Mouse (Mus musculus) midbrain, embryonic 11.5 days (tissue): ENCODE measurements around the gene Foxred2. TPM values are rescaled to one million over a fixed set of nuclear protein-coding genes. Genes with fewer than 3 reads are reported as not detected.

ENCODE experiments used
- ATAC-seq: fragments of 200-750 bp; cut with Nextera tagmentation; 2 replicates; pipeline ENCODE4 v1.8.0; 2017; ENCODE audit warnings: moderate TSS enrichment, moderate library complexity; ENCODE audit not compliant: low FRiP score
- DNase-seq: peaks from one replicate; pipeline ENCODE4 v3.0.0; 2015; ENCODE audit warnings: low spot score; ENCODE audit errors: missing footprints
- H3K27ac ChIP-seq: fragments of 300-500 bp; sonication (generic); 2 replicates; pipeline ENCODE4 v1.5.1; 2014; ENCODE audit warnings: low read depth, low read length
- H3K27me3 ChIP-seq: fragments of 300-500 bp; sonication (generic); 2 replicates; pipeline ENCODE4 v1.6.1; 2014; ENCODE audit warnings: mild to moderate bottlenecking, low read length, moderate library complexity, mixed read lengths; ENCODE audit not compliant: control insufficient read depth, insufficient read depth
- H3K36me3 ChIP-seq: fragments of 300-500 bp; sonication (generic); 2 replicates; pipeline ENCODE4 v1.6.1; 2014; ENCODE audit warnings: mild to moderate bottlenecking, low read length, moderate library complexity, mixed read lengths; ENCODE audit not compliant: control insufficient read depth, insufficient read depth
- H3K4me1 ChIP-seq: fragments of 300-500 bp; sonication (generic); 2 replicates; pipeline ENCODE4 v1.6.1; 2014; ENCODE audit warnings: low read length; ENCODE audit not compliant: control insufficient read depth, insufficient read depth
- H3K4me2 ChIP-seq: fragments of 300-500 bp; sonication (generic); 2 replicates; pipeline ENCODE4 v1.6.1; 2014; ENCODE audit warnings: mild to moderate bottlenecking, moderate library complexity
- H3K4me3 ChIP-seq: fragments of 300-500 bp; sonication (generic); 2 replicates; pipeline ENCODE4 v1.5.1; 2014; ENCODE audit warnings: low read depth, low read length
- H3K9ac ChIP-seq: fragments of 300-500 bp; sonication (generic); 2 replicates; pipeline ENCODE4 v1.6.1; 2014; ENCODE audit warnings: low read length
- H3K9me3 ChIP-seq: fragments of 300-500 bp; sonication (generic); 2 replicates; pipeline ENCODE4 v1.6.1; 2016; ENCODE audit warnings: low read length; ENCODE audit not compliant: control insufficient read depth
- WGBS: fragments of 180-500 bp; shearing (Covaris S2); extraction: QIAGEN DNeasy Blood & Tissue Kit; methylation state at CpG from one replicate; pipeline ENCODE4 v1.1.7; 2014; 5-methylcytosine and 5-hydroxymethylcytosine counted together
- polyA plus RNA-seq: library from polyadenylated mRNA; unstranded; fragments of >200 nt; fragmentation: Nextera tagmentation; extraction: Ambion mirVana; gene quantifications from 2 replicates; pipeline ENCODE4 v1.2.1, GENCODE M21; 2014

Foxred2 gene
- polyA plus RNA-seq, 1 experiment from 2014 or later, result 6.1 TPM

DNA sequence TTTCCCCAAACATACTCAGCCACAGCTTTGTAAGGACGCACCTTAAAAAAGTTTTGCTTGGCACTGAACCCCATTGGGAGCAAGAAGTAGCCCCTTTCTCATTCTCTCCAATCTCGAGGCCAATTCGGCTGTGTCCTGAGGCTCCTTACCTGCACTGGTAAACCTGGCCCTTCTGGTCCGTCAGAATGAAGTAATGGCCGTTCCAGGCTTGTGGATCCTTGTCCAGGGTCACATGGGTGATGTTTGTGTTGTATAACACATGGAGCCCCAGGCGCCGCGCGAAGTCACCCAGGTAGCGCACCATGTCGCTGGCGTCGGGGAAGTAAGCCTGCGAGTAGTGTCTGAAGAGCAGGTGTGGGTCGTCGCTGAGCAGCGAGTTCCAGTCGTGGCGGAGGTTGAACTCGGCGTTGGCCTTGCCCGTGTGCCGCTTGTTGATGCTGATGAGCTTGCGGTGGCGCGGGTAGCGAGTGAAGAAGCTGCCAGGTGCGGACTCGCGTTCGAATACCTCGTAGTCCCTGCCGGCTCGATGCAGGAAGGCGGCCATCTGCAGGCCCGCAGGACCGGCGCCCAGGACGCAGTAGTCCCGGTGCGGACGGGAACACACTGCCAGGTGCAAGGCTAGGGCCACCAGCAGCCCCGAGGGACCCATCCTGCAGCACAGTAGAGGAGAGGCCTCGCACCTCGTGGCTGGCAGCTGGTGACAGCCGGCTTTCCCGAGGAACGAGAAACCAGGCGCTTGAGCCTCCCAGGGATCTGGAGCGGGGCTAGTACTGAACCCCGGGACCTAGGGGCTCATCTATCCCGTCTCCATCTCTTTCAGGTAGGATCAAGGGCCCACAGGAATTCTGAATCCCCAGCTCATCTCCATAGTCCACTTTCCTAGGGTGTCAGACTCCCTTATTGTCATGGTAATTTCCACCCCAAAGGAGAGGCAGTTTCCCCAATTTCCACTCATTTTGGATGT is 800 bp downstream of the Foxred2 start:
- H3K27me3 ChIP-seq, result peaks cover 9% of the 10 kb centered on the region
- 11% methylated on average over 52 of the region's 52 CpGs for WGBS
- peak overlapping the region; percentile 62 for H3K9ac ChIP-seq
- no peaks in the 10 kb centered on the region for H3K9me3 ChIP-seq
- DNase-seq, result peak; percentile 84
- peak overlapping the region; percentile 51 for H3K4me3 ChIP-seq
- peak; percentile 56 for ATAC-seq
- H3K4me2 ChIP-seq, result peak overlapping the region; percentile 72
- no peak overlapping the region for H3K27ac ChIP-seq
- peaks cover 16% of the 10 kb centered on the region for H3K4me1 ChIP-seq
- H3K36me3 ChIP-seq, result peaks cover 12% of the 10 kb centered on the region

DNA sequence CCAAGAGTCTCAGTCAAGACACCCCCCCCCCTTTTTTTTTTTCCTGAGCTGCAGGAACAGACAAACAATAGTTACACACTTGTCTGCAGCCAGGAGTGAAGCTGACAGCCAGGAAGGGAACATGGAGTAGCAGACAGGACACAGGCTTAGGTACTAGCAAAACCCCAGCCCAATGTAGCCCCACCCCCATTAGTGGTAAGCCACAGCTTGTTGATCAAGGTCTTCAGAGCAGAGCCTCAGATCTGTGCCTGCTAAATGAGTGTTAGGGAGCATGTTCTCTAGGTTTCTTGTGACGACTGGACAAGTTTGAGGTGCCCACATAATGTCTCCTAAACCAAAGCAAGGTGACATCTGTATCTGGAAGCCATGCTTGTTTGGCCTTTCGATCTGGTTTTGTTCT is 2.2 kb downstream of the Foxred2 start:
- Histone ChIP-seq H3K4me2 (no peak overlapping the region), H3K9me3 (no peaks in the 10 kb centered on the region), H3K9ac (no peak overlapping the region), H3K4me1 (peaks cover 16% of the 10 kb centered on the region), H3K36me3 (peaks cover 7% of the 10 kb centered on the region), H3K27me3 (peaks cover 9% of the 10 kb centered on the region), H3K27ac (no peak overlapping the region), H3K4me3 (no peak overlapping the region)
- no peak for DNase-seq
- 84% methylated on average over 2 of the region's 2 CpGs for WGBS
- no peak for ATAC-seq

DNA sequence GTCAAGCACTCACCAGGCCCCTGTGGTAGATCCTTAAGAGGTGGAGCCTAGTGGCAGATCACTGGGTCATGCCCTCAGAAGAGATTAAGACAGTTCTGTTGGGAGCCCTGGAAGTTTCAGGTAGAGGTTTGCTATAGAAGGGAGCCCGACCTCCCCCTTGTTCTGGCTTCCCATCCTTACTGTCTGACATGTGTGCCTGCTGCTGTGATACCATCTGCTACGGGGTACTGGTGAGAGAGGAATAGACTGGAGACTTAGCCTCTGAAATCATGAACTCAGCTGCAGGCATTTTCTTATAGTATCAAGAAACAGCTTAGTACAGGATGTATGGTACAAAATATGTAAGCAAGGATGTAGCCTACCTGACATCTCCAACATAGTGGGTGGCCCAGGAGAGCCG is 3.6 kb downstream of the Foxred2 start:
- Histone ChIP-seq H3K36me3 (no peaks in the 10 kb centered on the region), H3K4me2 (no peak overlapping the region), H3K27me3 (peaks cover 9% of the 10 kb centered on the region), H3K9me3 (no peaks in the 10 kb centered on the region), H3K27ac (no peak overlapping the region), H3K4me3 (no peak overlapping the region), H3K4me1 (peaks cover 16% of the 10 kb centered on the region), H3K9ac (no peak overlapping the region)
- DNase-seq, result no peak
- no peak for ATAC-seq
- WGBS, result 89% methylated on average over 3 of the region's 3 CpGs

DNA sequence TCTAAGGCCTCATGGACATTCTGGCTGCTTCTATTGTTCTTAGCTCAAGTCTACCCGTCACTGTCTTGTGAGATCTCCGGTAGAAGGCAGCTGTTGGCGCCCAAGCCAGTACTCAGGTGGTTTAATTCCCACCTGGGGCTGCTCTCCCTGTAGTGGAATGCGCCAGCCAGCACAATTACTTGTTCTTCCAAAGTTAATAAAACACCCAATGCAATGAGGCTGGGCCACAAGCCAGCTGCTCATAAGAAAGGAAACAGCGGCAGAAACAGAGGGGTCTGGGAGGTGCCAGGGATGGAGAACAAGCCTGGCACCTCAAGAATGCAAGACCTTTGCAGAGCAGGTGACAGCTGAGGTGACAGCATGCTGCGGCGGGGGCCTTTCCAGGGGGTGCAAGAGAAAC is 7.5 kb downstream of the Foxred2 start:
- ATAC-seq (no peak), DNase-seq (no peak)
- Histone ChIP-seq H3K27me3 (no peaks in the 10 kb centered on the region), H3K9me3 (no peaks in the 10 kb centered on the region), H3K36me3 (0 out of 2 replicates have a peak, but pooled peaks cover 1% of the 10 kb centered on the region), H3K4me2 (no peak overlapping the region), H3K4me1 (no peaks in the 10 kb centered on the region), H3K4me3 (no peak overlapping the region), H3K27ac (no peak overlapping the region), H3K9ac (no peak overlapping the region)
- WGBS, result 90% methylated on average over 7 of the region's 7 CpGs

DNA sequence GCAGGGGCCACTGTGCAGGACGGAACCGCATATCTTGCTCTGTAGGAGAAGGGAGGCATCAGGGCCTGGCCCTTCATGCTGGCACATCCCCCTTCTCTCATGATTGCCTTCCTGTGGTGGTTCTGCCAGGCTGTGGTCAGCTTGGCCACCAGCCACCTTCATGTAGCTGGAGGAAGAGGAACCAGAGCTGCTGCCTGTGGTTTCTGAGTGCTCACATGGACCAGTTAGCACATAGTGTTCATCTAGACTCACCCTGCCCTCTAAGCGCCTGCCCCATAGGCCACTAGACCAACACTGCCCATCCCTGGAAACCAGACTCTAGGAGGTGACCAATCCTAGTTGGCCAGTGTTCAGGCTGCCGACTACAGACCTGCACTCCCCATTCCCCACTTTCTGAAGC is 10.8 kb downstream of the Foxred2 start:
- Histone ChIP-seq H3K36me3 (0 out of 2 replicates have a peak, but pooled peaks cover 2% of the 10 kb centered on the region), H3K4me2 (no peak overlapping the region), H3K27ac (no peak overlapping the region), H3K9me3 (no peaks in the 10 kb centered on the region), H3K27me3 (no peaks in the 10 kb centered on the region), H3K4me3 (no peak overlapping the region), H3K9ac (no peak overlapping the region), H3K4me1 (no peaks in the 10 kb centered on the region)
- no peak for ATAC-seq
- no peak for DNase-seq
- 86% methylated on average over 4 of the region's 4 CpGs for WGBS

DNA sequence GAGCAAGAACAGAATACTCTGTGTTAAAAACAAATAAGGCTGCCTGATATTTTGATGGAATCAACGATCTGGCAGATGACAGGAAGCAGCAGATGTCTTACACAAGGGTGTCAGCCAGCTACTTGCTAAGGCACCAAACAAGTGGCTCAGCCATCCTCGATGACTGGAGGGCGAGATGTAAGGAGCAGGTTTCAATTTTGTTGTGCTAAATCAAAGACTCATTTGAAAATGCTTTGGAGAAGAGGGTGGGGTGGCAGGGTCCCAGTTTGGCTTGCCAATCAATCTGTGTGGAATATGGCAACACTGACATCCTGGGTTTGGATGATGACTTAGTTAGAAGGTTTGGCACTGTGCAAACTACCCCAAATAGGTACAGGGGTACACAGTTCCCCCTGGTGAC is 15.0 kb downstream of the Foxred2 start:
- WGBS, result 81% methylated on average over 3 of the region's 3 CpGs
- no peaks in the 10 kb centered on the region for H3K4me1 ChIP-seq
- ATAC-seq (no peak), DNase-seq (no peak)
- H3K9me3 ChIP-seq, result no peaks in the 10 kb centered on the region
- no peak overlapping the region for H3K9ac ChIP-seq
- H3K27ac ChIP-seq, result no peak overlapping the region
- H3K4me2 ChIP-seq, result no peak overlapping the region
- H3K4me3 ChIP-seq, result no peak overlapping the region
- H3K36me3 ChIP-seq, result 0 out of 2 replicates have a peak, but pooled peaks cover 2% of the 10 kb centered on the region
- H3K27me3 ChIP-seq, result no peaks in the 10 kb centered on the region

DNA sequence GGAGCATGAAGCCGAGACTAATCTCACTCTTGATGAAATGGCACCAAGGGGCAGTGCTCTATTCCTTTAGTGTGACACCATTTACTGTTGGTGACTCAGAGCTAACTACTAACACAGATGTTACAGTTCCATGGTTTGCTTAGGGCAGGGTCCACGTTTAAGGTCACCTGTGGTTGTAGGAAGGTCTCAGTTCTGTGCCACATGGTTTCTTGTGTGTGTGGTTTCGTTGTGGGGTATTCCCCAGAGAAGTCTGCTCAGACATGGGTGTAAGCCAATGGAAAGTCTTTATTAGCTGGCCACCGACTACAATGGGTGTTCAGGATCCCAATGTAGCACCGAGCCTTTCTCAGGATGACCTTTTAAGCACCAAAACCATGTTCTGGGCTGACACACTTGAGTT is 18.0 kb downstream of the Foxred2 start:
- no peak for DNase-seq
- peaks cover 2% of the 10 kb centered on the region; the same call in 1 of the 2 replicates for H3K4me1 ChIP-seq
- WGBS, result 70% methylated on average over 5 of the region's 5 CpGs
- H3K9me3 ChIP-seq, result no peaks in the 10 kb centered on the region
- H3K36me3 ChIP-seq, result no peaks in the 10 kb centered on the region; the same call in 1 of the 2 replicates
- no peak for ATAC-seq
- no peak overlapping the region for H3K27ac ChIP-seq
- H3K4me2 ChIP-seq, result no peak overlapping the region
- no peak overlapping the region for H3K9ac ChIP-seq
- H3K27me3 ChIP-seq, result no peaks in the 10 kb centered on the region
- H3K4me3 ChIP-seq, result no peak overlapping the region

DNA sequence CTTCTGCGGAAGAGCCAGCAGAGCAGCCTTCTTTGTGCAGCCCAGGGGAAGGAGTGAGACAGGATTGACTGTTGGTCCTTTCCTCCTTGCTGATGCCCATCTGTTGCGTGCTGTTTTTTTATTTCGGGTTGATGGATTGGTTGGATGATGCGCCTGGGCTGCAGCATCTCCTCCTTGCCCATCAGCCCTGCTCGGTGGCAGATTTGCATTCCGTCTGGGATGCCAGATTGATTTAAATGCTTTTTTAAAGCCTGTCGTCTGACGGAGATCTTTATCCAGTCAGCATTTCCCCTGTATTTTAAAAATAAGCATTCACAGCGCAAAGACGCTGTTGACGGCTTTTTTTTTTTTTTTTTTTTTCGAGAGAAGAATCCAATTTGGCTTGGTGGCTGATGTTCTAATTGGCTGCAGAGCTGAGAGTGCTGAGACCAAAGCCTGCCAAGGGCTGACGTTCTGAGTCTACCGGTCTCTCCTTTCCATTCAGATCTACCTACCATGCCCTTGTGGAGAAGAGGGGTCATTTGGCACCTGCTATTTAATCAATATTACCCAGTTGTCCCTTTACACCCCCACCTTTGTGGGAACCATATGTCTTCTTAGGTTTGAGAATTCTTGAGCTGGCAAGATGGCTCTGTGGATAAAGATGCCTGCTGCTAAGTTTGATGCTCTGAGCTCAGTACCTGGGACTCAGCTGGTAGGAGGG is 20.7 kb downstream of the Foxred2 start:
- Histone ChIP-seq H3K4me1 (peaks cover 3% of the 10 kb centered on the region; the same call in 1 of the 2 replicates), H3K36me3 (no peaks in the 10 kb centered on the region; the same call in 1 of the 2 replicates), H3K4me3 (no peak overlapping the region), H3K4me2 (no peak overlapping the region), H3K27me3 (no peaks in the 10 kb centered on the region), H3K9me3 (no peaks in the 10 kb centered on the region), H3K9ac (no peak overlapping the region), H3K27ac (no peak overlapping the region)
- DNase-seq, result no peak
- WGBS, result 83% methylated on average over 14 of the region's 14 CpGs
- no peak for ATAC-seq

DNA sequence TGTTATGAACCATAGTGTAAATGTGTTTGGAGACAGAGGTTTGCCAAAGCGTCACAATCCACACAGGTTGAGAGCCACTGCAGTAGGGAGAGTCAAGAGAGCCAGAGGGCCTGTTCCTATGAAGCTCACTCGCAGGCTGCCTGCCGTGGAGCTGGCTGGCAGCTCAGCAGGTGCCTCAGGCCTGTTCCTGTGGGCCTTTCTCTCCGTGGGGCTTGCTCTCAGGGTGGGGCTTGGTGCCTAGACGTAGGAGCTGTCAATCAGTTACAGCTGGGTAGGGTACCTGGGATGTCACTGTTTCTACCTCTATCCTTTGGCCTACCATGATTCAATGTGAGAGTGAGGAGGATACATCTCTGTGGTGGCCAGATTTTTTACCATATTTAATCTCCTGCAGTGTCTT is 21.6 kb downstream of the Foxred2 start:
- Histone ChIP-seq H3K4me1 (peaks cover 3% of the 10 kb centered on the region; the same call in 1 of the 2 replicates), H3K36me3 (no peaks in the 10 kb centered on the region; the same call in 1 of the 2 replicates), H3K4me2 (no peak overlapping the region), H3K9me3 (no peaks in the 10 kb centered on the region), H3K4me3 (no peak overlapping the region), H3K27me3 (no peaks in the 10 kb centered on the region), H3K9ac (no peak overlapping the region), H3K27ac (no peak overlapping the region)
- ATAC-seq, result no peak
- no peak for DNase-seq
- WGBS, result 76% methylated on average over 5 of the region's 5 CpGs
